Mouse (Mus musculus): ENCODE measurements around the gene Pparg.

Gene Pparg

DNA sequence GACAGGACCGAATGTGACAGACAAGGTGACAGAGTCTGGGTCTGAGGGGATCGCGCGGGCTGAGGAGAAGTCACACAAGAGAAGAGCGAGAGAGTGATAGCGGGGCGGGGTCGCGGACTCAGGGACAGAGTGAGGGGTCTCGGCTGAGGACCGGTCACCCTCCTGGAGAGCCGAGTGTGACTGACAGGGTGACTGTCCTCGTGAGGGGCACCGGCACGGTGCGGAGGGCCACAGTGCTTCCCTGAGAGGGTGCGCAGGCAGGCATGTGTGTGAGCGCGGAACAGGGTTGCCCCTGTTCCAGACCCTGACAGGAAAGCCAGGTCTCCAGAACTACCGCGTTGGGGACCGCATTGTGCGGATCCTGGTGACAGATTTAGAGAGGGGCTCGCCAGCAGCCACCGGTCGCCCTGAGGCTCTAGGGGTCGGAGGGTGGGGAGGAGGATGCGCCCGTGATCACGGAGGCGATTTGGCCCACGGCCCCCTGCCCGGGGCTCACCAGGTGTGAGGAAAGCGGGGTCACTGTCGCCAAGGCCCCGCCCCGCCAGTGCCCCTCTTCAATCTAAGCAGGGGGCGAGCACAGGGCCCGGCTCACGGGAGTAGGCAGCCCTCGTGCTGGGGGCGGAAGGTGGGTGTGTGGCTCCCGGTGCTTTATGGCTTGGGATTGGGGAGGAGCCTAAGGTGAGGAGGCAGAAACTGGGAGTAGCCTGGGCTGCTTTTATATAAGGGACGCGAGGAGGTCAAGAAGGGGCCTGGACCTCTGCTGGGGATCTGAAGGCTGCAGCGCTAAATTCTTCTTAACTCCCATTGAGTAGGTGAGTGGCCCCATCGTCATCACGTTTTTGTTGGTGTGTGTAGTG lies 1.1 kb downstream of the Pparg start:
- peak; percentile 19 to 28 for DNase-seq

DNA sequence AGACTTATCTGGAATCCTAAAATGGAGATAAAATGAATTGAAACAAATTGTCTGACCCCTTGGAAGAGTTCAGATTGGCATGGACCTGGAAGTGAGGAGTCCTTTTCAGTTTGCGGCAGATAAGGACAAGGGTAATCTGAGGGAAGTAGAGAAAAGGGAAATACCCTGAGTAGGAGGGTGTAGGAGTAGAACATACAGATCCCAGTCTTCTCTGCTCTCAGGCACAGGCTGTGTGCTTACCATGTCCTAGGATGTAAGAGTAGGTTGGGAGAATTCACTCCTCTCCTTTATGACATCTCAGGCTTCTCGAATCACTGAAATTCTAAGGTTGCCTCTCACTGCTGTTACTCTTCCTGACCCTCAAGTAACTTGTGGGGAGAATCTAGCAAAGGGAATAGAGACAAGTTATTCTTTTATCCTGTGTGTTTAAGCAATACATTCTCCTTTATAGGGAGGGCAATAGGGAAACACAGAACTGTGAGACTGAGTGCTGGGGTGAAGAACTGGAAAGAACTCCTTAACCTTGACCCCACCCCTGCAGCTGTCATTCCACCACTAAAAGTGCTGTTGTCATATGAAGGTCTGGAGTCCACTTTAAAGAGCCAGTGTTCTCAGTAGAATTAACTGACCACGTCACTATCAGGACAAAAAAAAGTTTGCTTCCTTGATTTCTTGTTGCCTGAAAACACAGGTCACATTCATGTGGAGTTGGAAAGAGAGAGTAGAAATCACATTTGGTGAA lies 6.3 kb downstream of the Pparg start:
- no peak for DNase-seq

DNA sequence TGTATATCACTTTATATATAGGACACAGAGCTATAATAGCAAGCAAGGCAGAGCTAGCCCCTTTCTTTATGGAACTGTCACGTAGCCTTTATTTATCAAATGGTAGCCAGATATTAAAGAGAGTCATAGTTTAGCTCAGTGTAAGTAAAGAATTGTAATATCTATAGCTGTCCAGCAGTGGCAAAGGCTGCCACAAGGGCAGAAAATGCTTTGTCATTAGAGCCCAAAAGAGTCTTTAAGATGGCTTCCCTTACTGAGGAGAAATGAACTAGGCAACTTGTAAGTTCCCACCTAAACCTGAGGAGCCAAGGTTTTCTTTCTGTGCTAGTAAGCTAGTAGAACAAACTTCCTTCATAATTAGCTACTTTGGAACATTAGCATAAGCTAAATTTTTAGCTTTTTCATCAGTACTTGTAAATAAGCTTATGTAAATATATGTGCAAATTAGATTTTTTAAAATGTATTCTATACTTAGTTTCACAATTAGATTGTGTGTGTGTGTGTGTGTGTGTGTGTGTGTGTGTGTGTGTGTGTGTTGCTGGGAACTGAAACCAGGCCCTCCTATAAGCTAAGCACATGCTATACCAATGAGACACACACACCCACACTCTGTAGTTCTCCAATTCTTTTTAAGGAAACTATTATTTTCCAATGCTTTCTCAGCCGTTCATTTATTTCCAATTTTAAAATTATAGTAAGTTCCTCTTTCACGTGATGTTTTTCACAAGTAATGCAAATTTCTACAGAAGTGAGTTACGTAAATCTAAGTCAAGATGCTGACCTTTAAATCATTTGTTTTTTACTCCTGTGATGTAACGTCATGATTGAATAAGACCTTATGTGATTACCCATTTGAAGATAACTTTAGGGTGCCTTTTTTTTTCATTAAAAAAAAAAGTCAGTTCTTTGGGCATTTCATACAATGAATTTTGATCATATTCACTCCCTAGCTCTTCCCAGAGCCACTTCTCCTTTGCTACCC lies 14.4 kb downstream of the Pparg start:
- no peak for DNase-seq

DNA sequence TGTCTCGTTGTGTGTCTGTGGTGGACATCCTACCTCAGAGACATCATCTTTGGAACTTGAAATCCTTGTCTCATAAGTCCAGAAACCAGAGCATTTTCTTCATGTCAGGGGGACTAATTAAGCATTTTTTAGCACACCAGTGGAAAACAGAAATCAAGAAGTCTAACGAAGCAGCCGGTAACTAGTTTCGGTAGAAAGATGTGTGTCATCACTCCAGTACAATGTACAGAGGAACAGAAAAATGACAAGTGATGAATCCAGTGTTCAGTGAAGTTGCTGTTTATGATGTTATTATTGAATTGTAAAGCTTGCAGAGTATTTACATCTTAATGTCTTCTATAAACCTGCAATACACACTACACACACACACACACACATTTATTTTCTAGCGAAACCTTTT lies 19.8 kb downstream of the Pparg start:
- DNase-seq, result no peak

DNA sequence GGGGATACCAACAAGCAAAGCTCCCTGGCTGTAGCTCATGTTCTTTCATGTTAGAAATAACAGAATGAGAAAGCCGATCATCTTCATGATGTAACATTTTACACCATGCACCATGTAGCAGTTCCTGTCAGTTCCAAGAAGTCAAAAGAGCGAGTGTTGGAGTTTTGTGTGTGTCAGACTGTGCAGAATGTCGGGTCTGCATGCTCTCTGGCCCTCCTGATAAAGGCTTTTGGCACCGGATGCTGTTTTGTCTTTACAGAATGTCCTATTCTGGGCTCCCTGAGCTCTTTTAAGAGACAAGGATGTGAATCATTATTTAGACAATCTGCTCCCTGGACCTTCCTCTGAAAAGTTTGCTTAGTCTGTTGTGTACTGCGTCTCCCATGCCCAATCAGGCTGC lies 22.0 kb downstream of the Pparg start:
- no peak for DNase-seq

DNA sequence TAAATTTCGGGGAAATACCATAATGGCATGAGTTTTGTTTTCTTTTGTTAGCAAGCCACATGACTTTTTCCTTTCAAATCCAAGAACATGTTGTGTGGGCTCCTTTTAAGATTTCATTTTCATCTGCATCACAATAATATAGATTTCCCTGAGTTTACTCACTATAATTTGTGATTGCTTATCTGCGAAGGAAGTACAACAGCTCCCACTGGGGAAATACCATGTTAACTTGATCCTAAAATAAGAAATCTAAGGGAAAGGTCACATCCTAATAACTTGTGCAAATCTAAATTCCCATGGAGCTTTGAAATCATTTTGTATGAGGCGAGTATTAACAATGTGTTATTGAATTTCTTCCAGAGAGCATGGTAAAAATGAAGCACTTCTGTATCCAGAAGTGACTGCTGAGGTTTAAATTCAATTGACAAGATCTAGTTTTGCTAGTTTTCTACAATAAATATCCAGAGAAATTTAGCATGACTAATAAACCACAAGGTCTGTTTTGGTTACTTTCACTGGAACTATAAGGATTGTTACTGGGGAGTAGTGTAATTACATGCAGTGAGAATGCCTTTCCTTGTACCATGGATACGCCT lies 29.3 kb downstream of the Pparg start:
- DNase-seq, result no peak

DNA sequence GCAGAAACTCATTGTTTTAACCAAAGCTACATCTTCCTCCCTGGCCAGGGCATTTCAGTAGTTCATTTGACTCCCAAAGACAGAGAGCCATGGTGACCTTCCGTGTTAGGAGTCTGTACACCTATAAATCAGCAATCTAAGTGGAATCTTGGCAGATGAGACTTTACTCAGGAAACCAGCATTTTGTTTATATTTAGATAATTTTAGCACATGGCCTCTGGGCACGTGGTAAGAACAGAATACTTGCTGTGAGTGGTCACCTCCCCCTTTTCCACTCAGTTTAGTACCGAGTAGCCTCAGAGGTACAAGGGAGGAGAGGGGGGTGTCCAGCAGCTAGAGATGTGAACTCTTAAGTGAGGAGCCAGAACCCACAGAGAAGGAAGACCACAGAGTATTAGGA lies 36.2 kb downstream of the Pparg start:
- DNase-seq, result no peak

DNA sequence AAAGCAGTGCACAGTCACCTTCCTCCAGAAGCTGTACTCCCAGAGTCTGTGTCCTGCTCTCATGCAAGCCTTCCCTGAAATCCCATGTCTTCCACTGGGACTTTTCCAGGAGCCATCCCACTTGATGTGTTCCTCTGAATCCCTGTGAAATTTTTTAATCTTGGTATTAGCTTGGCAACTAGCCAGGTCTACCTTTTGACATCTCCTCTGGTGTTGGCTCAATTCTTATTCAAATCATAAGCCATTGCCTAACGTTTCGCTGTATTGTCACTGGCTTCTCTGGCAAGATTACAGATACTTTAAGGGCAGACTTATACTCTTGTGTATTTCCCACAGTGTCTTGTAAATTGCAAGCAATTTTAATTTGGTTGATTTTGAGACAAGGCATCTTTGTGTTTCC lies 43.6 kb downstream of the Pparg start:
- no peak for DNase-seq

DNA sequence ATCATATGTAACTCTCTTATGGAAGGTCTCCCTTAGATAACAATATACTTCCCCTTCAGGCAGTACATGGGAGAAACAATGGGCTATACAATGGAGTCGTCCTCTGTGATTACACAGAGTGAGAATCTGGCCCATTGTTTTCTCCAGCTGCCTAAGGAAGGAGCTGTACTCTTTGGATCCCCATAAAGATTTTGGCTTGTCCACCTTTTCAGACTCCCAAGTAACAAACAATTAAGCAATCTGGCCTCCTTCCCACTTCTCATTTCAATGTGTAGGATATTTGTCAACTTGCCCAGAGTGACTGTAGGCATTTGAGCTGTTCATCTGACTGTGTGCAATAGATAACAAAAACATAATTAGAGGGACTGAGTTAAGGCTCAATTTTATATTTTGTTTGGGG lies 50.7 kb downstream of the Pparg start:
- DNase-seq, result no peak

DNA sequence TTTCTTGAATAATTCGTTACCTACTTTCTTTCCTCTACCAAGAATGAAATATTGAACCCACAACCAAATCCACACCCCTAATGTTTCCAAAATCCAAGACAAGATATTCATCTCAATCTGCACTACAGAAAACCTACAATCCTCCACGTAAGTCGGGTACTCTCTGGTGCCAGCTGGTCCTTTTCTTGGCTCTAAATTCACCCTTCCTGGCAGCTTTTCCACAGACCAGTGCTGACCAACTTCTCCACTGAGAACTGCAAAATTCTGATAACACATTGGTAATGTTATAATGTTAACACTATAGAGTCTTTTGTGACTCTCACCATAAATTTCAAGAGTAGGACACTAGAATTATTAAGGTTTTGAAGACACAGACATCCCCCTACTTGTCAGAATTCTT lies 57.4 kb downstream of the Pparg start:
- DNase-seq, result no peak

DNA sequence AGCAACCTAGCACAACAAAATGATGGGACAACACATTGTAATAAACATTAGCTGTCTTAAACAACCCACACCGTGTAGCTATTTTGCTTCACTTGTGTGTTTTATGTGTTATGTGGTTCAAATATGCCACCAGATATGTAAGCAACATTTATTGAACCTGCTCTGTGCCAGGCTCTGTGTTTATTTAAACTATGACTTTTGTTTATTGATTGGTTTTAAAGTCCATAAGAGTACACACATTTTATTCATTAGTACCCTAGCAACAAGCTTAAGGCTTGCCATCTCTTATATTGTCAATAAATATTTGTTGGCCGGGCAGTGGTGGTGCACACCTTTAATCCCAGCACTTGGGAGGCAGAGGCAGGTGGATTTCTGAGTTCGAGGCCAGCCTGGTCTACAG lies 58.2 kb downstream of the Pparg start:
- DNase-seq, result no peak

DNA sequence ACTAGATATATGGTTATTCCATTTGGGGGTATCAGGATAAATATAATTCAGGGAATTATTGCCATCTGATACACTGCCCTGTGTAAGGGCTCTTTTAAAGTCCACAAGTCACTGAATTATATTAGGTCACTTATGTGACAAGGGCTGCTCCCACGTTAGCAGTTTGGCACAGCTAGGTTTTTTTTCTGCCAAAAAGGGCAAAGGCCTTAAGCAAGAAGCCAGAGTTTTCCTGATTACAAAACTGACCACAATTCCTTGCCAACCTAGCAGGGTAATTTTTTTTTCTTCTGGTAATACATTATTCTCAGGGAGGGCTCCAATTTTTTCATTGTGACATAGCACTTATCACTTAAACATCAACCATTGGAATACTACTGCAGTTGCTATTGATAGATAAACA lies 60.2 kb downstream of the Pparg start:
- DNase-seq, result peak in 1 of 2 experiments; percentile 5

DNA sequence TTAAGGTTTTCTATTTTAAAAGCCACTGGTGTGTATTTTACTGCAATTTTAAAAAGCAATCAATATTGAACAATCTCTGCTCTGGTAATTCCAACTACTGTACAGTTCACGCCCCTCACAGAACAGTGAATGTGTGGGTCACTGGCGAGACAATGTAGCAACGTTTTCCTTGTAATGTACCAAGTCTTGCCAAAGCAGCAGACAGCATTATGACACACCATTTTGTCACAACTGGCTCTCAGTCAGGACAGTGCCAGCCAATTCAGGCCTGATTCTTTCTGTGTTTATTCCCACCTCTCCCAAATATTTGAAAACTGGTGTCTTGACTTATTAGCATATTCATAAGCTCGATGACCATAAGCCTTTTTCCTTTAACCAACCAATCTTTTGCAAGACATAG lies 60.9 kb downstream of the Pparg start:
- no peak for DNase-seq

DNA sequence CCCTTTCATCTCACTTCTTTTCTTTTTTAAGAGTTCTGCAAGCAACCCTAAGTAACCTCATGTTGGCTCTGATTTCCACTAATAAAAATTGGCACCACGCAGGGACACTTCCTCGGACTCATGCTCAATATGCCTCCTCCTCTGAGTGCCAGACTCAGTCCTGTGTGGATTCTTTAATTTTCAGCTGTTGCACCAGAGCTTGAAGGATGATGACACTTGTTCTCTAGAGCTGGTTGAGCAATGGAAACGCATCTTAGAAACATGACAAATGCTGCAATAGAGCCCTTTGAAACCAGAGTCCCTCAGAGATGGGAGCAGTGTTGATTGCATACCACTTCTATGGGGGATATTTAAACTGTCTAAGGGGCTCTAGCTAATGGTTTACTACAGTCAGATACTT lies 63.7 kb downstream of the Pparg start:
- DNase-seq, result no peak

DNA sequence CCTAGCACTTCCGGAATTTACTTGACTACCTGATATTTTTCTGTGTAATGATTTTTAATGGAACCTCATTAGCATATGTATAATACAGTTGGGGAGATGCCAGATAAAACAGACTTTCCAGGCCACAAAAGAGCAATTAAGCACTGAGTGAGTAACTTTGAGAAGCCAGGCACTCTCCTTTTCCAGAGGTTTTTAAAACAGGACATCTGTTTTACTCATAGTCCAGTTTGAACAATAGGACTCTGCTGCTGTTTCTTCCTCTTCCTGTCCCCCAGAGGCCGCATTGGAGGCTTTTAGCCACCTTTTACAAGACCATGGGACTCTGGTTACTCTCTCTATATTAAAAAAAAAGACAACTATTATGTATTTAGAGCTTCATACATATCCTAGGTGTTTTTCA lies 72.0 kb downstream of the Pparg start:
- DNase-seq, result no peak

DNA sequence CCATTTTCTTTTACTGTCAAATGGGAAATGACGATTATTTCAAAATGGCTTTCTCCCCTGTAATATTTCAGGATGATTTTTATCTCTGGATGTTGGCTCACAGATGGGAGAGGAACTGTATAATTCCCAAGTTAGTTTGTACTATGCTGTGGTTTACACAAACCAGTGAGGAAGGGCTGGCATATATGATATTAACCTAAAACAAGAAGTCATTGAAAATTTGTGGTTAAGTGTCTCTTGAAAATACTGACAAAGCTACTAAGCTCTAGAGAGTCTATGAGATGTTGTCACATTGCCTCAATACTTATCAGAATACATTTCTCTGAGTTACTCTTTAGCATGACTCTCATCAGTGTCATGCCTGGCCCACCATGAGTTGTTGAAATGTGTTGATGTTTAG lies 73.3 kb downstream of the Pparg start:
- no peak for DNase-seq

DNA sequence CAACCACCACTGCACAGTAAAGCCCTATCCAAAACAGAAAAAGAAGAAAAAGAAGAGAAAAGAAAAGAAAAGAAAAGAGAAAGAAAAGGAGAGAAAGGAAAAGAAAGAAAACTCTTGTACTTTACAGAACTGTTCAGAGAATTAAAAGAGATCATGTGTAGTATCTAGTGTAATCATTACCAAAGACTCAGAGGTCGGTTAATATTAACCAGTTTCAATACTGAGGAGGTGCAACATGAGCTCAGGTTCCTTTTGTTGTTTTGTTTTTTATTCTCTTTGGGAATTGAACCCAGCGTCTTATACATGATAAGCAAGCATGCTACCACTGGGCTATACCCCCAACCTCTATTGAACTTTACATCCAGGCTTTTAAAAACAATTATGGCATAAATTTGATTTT lies 74.1 kb downstream of the Pparg start:
- DNase-seq, result no peak

DNA sequence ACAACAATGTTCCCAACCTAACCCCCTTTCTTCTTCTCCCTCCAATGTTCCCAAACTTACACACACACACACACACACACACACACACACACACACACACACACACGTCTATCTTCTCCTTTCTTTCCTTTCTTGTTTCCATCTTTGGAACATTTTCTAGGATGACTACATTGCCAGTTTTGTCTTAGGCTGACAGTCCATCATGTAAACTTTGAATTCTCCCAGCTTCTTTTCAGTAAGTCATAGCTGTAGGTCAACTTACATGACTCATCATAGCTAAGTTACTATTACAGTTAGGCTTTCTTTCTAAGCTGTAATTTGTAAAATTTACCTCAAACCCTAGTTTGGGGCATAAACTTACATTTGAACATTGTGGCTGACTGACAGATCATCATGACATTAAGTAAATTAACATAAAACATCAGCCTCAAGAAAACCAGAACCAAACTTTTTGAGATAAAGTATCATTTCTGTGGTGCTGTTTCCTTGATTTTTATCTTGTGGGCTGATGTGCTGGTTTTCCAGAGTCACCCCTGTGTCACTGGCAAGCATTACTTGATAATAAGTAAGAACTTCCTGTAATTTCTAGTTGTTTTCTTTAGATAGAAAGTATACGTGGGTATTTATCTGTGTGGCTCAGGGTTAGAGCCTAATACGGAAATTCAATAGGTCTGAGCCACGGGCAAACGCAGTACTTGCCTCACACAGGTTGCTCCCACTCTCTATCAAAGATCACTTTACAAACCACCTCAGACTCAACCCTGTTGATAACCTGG lies 79.7 kb downstream of the Pparg start:
- no peak for DNase-seq

DNA sequence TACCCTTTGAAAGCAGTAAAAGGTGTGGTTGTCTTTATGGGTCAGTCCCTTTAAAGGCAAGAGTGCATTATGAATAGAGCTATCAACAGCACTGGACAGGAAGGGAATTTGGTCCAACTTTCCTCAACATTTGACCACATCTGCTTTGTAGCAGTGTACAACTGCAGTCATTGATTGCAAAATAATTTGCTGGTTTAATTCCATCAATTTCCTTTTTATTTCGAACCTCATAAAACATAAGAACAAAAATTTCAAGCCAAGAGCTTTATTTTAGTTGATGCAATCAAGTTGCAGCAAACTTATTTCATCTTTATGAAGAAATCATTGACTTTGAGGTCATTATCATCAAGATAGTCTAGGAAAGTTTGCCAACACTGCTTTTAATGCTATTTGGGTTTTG lies 91.8 kb downstream of the Pparg start:
- no peak for DNase-seq

DNA sequence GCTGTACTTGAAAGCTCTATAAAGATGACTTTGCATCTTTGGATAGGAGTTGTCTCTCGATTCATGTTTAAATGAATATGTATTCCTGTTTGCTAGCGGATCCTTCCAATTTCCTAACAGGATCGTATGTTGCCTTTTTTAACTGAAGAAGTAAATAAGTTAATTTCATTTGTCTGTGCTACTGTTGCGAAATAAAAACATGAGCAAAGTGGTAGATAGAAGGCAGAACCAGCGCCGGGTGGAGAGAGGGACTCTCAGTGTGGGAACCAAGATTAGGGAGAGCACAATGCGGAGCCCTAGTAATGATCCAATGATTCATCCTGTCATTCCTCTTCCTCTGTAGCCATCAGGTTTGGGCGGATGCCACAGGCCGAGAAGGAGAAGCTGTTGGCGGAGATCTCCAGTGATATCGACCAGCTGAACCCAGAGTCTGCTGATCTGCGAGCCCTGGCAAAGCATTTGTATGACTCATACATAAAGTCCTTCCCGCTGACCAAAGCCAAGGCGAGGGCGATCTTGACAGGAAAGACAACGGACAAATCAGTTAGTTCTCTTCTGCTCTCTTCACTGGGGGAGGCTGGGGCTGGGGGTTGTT lies 102.1 kb downstream of the Pparg start:
- peak; percentile 75 to 79 for DNase-seq

DNA sequence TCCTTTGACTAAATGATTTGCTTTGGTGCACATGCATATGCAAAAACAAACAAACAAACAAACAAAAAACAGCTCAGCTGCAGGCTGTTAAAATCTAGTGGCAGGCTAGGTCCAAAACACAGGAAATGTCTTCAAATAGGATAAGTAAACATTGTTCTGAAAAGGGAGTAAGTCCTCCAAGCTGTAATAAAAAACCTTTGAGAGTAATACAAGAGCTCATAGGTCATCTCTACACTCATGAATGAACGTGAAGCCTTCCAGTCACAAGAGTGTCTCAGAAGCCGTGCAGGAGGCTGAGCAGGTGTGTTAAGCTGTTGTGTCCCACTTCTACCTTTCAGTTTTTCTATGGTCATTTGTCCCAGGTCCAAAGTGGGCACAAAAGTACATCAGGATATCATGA lies 102.6 kb downstream of the Pparg start:
- DNase-seq, result no peak

DNA sequence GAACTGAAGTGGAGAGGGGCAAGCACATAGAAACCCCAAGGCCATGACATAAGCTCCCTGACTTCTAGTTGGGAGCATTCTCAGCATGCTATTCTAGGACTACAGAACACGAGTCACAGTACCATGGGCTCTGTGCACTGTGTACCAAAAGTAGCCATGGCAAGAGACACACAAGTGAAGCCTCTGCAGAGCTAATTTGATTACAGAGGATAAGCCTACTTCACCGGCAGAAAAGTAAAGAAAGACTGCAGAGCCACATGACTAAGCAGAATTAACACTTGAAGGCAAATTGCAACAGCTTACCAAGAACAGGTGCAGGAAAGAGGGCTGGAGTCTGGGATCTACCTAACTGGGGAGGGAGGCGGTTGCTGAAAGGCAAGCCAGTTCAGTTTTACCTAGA lies 103.9 kb downstream of the Pparg start:
- DNase-seq, result no peak
